Mouse (Mus musculus): Measurements from ENCODE around the gene Vmn1r128. TPM values are rescaled to one million over a fixed set of nuclear protein-coding genes. Genes with fewer than 3 reads are reported as not detected.
"Not testable (repeated sequence)": the region's sequence is repeated elsewhere in the genome, so short reads cannot be mapped to it uniquely, and the experiment has no call there.

Gene Vmn1r128
- not detected in 2 replicates for polyA plus RNA-seq (2016; fragmentation: Nextera tagmentation; extraction: Ambion mirVana)

DNA sequence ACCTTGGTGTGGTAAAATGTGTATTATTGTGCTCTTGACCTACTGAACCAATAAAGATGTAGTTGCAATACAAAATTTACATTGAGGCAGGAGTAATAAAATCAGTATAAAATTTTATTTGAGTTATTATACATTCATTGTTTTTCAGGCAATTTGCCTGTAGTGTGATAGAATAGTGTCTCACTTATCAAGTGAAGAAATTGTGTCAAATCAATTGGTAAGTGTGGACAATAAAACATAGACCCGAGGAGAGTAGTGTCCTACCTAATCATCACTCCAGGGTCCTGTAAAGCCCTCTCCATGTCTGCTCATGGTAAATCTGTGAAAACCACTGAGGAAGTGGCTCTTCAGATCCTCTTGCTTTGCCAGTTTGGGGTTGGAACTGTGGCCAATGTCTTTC lies at the start of gene Vmn1r128:
Vmn1r128 (plus strand) TSS at position 301 of the 400 bp plus-strand sequence.
- H3K27ac ChIP-seq; ATAC-seq (ENCODE audit: insufficient number of reproducible peaks, insufficient read depth, low FRiP score, low TSS enrichment); H3K4me3 ChIP-seq; H3K9me3 ChIP-seq; H3K36me3 ChIP-seq; H3K4me2 ChIP-seq (replicated peaks); H3K9ac ChIP-seq; H3K27me3 ChIP-seq; H3K4me1 ChIP-seq: not testable (repeated sequence)
- 60% methylated on average over 1 of the region's 1 CpGs for WGBS

DNA sequence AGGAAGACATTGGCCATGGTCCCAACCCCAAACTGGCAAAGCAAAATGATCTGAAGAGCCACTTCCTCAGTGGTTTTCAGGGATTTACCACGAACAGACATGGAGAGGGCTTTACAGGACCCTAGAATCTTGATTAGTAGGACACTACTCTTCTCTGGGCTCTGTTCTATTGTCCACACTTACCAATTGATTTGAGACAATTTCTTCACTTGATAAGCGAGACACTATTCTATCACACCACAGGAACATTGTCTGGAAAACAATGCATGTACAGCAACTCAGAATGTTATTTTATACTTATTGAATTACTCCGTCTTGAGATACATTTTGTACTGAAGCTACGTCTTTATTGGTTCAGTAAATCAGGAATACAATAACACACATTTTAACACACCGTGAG lies 47.8 kb upstream of the Vmn1r128 start, which contains the start of gene Vmn1r126:
Vmn1r126 (minus strand) TSS at position 101 of the 400 bp plus-strand sequence.
- not testable (repeated sequence) for H3K4me1 ChIP-seq; H3K4me2 ChIP-seq (replicated peaks); H3K9me3 ChIP-seq; H3K36me3 ChIP-seq; H3K27me3 ChIP-seq; H3K9ac ChIP-seq; ATAC-seq (ENCODE audit: insufficient number of reproducible peaks, insufficient read depth, low FRiP score, low TSS enrichment); H3K4me3 ChIP-seq; H3K27ac ChIP-seq
- WGBS, result no CpG with 5 or more reads among the region's 5 CpGs

DNA sequence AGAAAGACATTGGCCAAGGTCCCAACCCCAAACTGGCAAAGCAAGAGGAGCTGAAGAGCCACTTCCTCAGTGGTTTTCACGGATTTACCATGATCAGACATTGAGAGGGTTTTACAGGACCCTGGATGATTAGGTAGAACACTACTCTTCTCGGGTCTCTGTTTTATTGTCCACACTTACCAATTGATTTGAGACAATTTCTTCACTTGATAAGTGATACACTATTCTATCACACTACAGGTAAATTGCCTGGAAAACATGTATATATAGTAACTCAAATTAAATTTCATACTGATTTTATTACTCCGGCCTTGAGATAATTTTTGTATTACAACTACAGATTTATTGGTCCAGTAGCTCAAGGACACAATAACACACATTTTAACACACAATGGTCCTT lies 29.4 kb upstream of the Vmn1r128 start, which contains the start of gene Vmn1r127:
Vmn1r127 (minus strand) TSS at position 101 of the 400 bp plus-strand sequence.
- not testable (repeated sequence) for H3K4me1 ChIP-seq; H3K4me2 ChIP-seq (replicated peaks); H3K27me3 ChIP-seq; H3K4me3 ChIP-seq; H3K9ac ChIP-seq; H3K36me3 ChIP-seq; H3K27ac ChIP-seq; H3K9me3 ChIP-seq; ATAC-seq (ENCODE audit: insufficient number of reproducible peaks, insufficient read depth, low FRiP score, low TSS enrichment)
- no CpG with 5 or more reads among the region's 3 CpGs for WGBS

DNA sequence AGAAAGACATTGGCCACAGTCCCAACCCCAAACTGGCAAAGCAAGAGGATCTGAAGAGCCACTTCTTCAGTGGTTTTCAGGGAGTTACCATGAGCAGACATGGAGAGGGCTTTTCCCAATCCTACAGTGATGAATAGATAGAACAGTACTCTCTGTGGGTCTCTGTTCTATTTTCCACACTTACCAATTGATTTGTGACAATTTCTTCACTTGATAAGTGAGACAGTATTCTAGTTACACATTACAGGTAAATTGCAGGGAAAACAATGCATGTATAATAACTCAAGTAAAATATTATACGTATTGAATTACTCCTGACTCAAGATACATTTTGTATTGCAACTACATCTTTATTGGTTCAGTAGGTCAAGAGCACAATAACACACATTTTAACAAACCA lies 12.0 kb downstream of the Vmn1r128 start, which contains the start of gene Vmn1r129:
Vmn1r129 (minus strand) TSS at position 101 of the 400 bp plus-strand sequence.
- WGBS, result no CpG with 5 or more reads among the region's 1 CpGs
- not testable (repeated sequence) for ATAC-seq (ENCODE audit: insufficient number of reproducible peaks, insufficient read depth, low FRiP score, low TSS enrichment)

More for the DNA sequence above, 12.0 kb downstream of the Vmn1r128 start, which contains the start of gene Vmn1r129:
- not testable (repeated sequence) for H3K27ac ChIP-seq; H3K9me3 ChIP-seq; H3K4me1 ChIP-seq; H3K9ac ChIP-seq; H3K4me3 ChIP-seq; H3K4me2 ChIP-seq (replicated peaks); H3K36me3 ChIP-seq; H3K27me3 ChIP-seq

Other genes with a start within 250 kb of the Vmn1r128 start
- gene Vmn1r122, start 215.2 kb upstream of the Vmn1r128 start, polyA plus RNA-seq (2016; fragmentation: Nextera tagmentation; extraction: Ambion mirVana), result not detected in 2 replicates
- not detected in 2 replicates for gene Vmn1r123, start 187.2 kb upstream of the Vmn1r128 start, polyA plus RNA-seq (2016; fragmentation: Nextera tagmentation; extraction: Ambion mirVana)
- gene Gm5157, start 158.9 kb upstream of the Vmn1r128 start, polyA plus RNA-seq (2016; fragmentation: Nextera tagmentation; extraction: Ambion mirVana), result not detected in 2 replicates
- gene Vmn1r124, start 88.8 kb upstream of the Vmn1r128 start, polyA plus RNA-seq (2016; fragmentation: Nextera tagmentation; extraction: Ambion mirVana), result not detected in 2 replicates
- gene Vmn1r125, start 77.2 kb upstream of the Vmn1r128 start, polyA plus RNA-seq (2016; fragmentation: Nextera tagmentation; extraction: Ambion mirVana), result not detected in 2 replicates
- not detected in 2 replicates for gene Vmn1r126, start 47.9 kb upstream of the Vmn1r128 start, polyA plus RNA-seq (2016; fragmentation: Nextera tagmentation; extraction: Ambion mirVana)
- not detected in 2 replicates for gene Vmn1r127, start 29.5 kb upstream of the Vmn1r128 start, polyA plus RNA-seq (2016; fragmentation: Nextera tagmentation; extraction: Ambion mirVana)
- gene Vmn1r129, start 11.9 kb downstream of the Vmn1r128 start, polyA plus RNA-seq (2016; fragmentation: Nextera tagmentation; extraction: Ambion mirVana), result not detected in 2 replicates
- not detected in 2 replicates for gene Gm6882, start 83.4 kb downstream of the Vmn1r128 start, polyA plus RNA-seq (2016; fragmentation: Nextera tagmentation; extraction: Ambion mirVana)
- not detected in 2 replicates for gene Vmn1r130, start 162.4 kb downstream of the Vmn1r128 start, polyA plus RNA-seq (2016; fragmentation: Nextera tagmentation; extraction: Ambion mirVana)
- gene Vmn1r131, start 196.7 kb downstream of the Vmn1r128 start, polyA plus RNA-seq (2016; fragmentation: Nextera tagmentation; extraction: Ambion mirVana), result not detected in 2 replicates